Mouse (Mus musculus) brain, embryonic 18.5 days (tissue): ENCODE measurements around the gene Olfr1130.
"Not testable (repeated sequence)": the region's sequence is repeated elsewhere in the genome, so short reads cannot be mapped to it uniquely, and the experiment has no call there.

Experiments
- DNase-seq: peaks from one replicate; pipeline ENCODE4 v3.0.0-alpha.2; 2012; ENCODE audit warnings: low read depth, low spot score

The Olfr1130 gene

DNA sequence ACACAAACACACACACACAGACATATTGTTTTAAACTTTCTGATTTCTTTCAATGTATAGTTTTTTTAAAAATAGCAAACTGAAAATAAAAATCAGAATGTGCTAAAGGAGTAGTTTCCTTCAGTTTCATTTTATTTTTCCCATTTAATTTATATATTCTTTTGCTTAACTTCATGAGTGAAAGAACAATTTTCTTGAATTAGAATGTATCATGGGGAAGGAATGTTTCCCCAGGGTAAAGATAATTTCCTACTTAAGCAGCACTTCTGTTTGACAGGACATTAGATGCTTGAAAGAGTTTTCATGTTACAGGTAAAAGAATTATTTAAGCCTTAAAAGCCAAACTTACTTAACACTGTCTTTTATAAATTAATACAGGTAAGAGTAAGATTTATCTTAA, at the start of gene Olfr1130:
Gene Olfr1130 (plus strand): TSS at position 301 of the 400 bp plus-strand sequence.
- not testable (repeated sequence) for DNase-seq

DNA sequence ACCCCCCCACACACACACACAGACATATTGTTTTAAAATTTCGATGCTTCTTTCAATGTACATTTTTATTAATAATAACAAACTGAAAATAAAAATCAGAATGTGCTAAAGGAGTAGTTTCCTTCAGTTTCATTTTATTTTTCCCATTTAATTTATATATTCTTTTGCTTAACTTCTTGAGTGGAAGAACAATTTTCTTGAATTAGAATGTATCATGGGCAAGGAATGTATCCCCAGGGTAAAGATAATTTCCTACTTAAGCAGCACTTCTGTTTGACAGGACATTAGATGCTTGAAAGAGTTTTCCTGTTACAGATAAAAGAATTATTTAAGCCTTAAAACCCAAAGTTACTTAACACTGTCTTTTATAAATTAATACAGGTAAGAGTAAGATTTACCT, 32.4 kb upstream of the Olfr1130 start, which contains the start of gene Olfr1129:
Gene Olfr1129 (plus strand): TSS at position 301 of the 400 bp plus-strand sequence.
- not testable (repeated sequence) for DNase-seq

DNA sequence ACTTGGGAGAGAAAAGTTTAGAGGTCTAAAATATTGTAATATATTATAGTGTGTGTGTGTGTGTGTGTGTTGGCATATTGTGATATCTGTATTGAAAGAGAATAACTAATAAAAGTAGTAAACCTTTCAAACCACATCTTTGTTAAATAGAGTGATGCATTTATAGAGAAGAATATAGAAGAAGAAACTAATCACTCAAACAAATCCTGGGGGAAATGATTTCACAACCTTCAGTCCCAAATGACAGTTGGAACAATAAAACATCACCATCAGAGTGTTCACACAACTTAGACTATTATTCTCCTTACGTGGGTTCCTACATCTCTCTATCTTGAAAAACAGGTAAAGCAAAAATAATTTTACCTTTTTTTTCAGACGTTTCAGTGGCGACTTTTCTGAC, 20.8 kb downstream of the Olfr1130 start, which contains the start of gene Olfr1131:
Gene Olfr1131 (plus strand): TSS at position 301 of the 400 bp plus-strand sequence.
- DNase-seq, result no peak

DNA sequence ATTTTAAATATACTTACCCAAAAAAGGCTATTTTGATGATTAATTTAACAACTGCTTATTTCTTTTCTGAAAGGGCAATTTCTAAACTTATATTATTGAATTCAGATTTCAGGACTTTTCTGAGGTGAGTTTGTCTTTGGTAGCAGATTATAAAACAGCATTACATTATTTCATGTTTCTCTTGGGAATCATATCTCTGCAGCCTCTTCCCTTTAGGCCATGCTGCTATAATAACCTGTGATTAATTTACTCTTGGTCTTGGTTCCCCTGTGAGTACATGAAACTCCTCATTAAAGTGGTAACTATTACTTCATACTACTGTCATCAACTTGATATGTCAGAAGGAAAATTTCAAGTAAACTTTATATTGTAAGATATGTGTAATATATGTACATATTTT, 31.4 kb downstream of the Olfr1130 start, which contains the start of gene Olfr1132:
Gene Olfr1132 (minus strand): TSS at position 101 of the 400 bp plus-strand sequence.
- DNase-seq, result no peak

DNA sequence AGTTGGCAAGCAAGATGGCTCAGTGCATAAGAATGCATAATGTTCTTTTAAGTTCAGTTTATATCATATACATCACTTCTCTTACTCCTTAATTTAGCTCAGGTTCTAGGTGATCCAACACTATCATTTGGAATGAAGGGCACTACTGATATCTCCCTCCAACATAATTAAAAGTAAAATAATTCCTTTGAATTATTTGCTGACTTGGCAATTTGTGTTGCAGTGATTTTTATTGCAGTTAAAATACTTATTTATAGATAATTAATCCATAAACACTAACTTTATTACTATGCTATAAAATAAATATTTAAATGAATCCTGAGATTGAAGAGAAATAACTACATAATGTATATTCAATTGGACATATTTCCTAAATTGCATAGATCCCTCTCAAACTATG, 36.4 kb downstream of the Olfr1130 start:
- DNase-seq, result no peak

DNA sequence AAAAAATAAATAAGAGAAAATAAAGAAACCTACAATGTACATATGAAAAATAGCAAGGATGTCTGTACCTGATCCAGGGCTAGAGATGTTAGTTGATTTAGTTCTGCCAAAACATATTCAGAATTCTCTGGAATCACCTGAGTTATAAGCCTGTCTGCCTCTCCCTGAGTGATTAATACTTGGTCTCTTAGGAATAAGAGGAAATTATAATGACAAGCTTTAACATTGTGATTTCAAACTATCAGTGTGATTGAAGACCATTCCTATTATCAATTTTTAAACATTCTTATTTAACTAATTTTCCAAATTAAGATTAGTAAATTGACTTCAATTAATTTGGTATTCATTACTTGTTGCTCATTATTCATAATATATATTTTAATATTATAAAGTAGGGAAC, 41.3 kb downstream of the Olfr1130 start, which contains the start of gene Olfr1133:
Gene Olfr1133 (minus strand): TSS at position 101 of the 400 bp plus-strand sequence.
- DNase-seq, result no peak

DNA sequence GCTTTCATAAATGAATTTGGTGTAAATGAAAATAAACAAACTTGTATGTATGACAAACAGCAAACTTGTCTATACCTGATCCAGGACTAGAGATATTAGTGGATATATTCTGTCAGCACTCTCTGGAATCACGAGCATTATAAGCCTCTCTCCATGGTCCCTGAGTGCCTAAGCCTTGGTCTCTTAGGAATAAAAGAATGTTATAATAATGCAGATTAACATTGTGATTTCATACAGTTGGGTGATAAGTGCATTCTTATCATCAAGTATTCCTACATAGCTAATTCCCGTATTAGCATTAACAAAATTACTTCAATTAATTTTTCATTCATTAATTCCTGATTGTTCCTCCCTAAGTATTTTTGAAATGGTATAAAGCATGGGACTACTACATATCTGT, 52.3 kb downstream of the Olfr1130 start, which contains the start of gene Olfr1134:
Gene Olfr1134 (minus strand): TSS at position 101 of the 400 bp plus-strand sequence.
- no peak for DNase-seq
